Mouse (Mus musculus): ENCODE results near the gene Mindy4.
"Not testable (repeated sequence)": the region's sequence is repeated elsewhere in the genome, so short reads cannot be mapped to it uniquely, and the experiment has no call there.

Gene Mindy4

DNA sequence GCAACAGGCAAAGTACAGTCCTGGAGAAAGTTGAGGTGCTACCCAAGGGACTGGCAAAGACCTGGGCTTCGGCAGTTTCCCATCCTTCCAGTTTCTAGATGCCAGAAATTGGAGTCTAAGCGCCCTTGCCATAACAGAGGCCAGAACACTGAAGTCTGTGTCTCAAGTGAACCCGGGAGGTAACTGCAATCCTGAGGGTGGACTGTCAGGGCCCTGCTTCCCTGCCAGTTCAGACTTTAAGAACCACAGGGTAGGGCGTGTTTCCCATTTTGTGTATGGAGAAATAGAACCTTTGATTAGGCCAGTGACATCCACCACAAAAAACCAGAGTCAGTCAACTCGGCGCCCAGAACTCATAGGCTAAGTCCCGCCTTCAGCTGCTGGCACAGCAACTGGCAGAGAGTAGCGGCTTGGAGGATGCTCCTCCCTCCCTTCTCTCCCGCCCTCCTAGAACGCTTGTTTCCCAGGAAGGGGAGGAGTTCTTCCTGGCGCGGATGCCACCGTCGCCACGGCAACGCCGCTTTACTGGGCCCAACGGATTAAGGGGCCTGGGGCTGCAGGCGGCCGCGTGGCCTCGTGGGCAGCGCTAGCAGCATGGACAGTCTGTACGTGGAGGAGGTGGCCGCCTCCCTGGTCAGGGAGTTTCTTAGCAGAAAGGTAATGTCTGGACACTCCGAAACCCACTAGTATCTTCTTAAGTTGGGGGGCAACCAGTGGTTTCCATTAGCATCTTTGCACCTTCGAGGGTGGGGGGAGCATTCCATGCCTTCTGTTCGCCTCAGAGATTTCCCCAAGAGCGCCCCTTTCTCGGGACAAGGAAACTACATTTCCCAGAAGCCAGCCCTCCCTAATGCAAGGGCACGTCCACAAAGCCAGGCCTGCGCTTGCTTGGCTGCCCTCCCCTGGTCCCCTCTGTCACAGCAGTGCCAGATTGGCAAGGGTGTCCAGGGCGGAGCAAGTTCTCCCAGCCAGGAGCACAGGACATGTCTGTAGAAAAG is at the start of gene Mindy4:
Mindy4 (plus strand) TSS at position 471 of the 998 bp plus-strand sequence.
- in situ Hi-C loops (cut with MboI) = no loop called here

DNA sequence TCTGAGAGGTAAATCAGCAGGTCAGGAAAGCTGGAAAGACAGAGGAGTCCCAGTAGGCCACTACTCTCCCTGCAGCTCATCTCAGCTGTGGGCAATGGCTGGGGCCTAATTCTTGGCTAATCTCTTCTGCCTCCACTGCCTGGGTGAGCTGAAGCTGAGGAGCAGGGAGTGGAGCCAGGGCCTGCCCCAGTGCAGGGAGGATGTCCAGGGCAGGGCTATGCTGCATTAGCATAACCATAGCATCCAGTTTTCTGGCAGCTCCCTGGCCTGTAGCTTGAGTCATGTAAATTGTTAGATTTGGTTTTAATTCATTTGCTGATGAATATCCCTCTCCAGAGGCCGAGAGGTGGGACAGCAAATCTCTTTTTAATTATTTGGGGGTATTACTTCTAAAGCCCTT is 43.9 kb upstream of the Mindy4 start:
- in situ Hi-C loops (cut with MboI) = loop anchor here (25.0 kb wide), 2 partner anchors 247 to 472 kb away; partner anchors contain the start of gene Mturn

DNA sequence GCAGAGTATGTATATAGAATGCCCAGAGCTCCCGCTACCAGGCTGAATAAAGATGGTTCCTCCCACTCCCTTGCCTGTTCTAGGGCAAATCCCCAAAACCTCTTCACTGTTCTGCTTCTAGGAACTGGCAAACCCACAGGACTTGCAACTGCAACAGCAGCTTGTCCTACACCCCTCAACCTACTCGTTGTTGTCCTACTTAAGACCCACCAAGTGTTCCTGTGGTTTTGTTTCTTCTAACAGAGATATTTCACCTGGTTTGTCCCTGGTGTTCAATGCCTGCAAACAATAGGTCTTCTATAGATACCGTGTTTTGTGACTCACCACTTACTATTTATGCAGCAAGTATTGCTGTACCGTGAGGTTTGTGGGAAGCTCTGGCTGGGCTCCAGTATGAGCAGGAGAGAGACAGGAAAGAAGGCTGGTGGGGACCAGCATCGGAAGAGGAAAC is 41.8 kb upstream of the Mindy4 start:
- in situ Hi-C loops (cut with MboI) = loop anchor here (10.0 to 25.0 kb wide), 3 partner anchors 249 to 577 kb away; partner anchors contain the start of gene Mturn

DNA sequence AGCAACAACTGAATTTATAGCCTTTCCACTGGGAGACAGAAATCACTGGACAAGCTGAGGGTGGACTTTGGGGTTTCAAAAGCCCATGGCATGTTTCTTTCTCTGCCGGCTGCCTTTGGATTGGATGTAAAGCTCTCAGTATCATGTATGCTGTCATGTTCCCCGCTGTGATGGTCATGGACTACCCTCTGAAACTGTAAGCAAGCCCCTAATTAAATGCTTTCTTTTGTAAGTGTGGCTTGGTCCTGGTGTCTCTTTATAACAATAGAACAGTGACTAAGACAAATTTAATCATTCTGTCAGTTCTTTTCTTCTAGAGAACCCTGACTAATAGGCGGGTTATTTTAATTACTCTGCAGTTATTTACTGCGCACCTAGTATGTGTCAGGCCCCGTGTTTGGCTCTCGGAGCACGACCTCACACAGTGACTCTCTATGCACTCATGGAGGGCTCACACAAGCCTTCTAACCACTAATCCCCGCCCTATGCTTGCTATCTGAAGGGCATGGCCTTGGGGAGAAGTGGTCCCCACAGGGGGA is 40.1 kb upstream of the Mindy4 start:
- in situ Hi-C loops (cut with MboI) = loop anchor here (10.0 to 25.0 kb wide), 3 partner anchors 251 to 578 kb away; partner anchors contain the start of gene Mturn

DNA sequence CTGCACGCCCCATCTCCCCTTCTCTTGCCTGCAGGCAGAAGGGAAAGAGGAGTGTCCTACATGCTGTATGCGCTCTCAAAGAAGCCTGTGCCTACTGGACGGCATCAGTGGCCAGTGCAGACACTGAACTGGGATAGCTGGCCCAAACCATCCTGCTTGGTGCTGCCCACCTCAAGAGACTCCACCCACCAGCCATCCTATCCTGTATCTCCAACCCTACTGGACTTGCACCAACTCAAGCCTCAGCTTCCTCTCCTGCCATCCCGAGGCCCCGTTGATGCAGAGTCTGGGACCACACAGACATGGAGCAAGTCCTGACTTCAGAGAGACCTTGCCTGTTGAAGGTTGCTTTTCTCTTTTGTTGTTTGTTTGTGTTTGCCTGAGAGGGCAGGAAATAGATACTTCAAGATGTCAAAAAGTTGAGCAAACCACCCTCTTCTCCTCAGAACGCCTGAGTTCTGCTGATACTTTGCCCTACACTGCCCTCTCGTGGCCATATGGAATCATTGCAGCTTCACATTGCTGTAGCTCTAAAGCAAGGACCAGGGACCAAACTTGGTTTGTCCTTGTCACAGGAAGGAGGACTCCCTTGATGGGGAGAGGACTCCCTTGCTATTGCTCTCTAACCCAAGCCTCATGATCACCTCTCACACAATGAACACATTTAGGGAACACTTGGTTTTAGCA is 36.3 kb upstream of the Mindy4 start:
- in situ Hi-C loops (cut with MboI) = loop anchor here (10.0 to 25.0 kb wide), 3 partner anchors 255 to 582 kb away; partner anchors contain the start of gene Mturn

DNA sequence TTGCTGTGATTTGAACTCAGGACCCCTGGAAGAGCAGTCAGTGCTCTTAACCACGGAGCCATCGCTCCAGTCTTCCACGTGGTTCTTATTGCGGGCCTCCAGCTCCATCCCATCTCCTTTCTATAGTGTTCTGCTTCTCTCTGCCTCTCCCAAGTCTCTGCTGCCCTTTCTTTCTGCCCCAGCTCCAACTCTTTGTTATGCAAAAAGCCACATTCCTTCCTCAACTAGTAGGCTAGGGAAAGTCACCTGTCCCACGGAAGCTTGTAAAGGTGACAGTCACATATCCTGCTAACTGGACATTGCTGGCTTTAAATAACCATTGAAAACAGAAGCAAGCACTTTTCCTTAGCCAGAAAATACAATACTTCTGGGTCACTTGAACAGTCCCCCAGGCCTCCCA is 33.4 kb upstream of the Mindy4 start:
- in situ Hi-C loops (cut with MboI) = loop anchor here (10.0 to 25.0 kb wide), 3 partner anchors 258 to 585 kb away; partner anchors contain the start of gene Mturn

DNA sequence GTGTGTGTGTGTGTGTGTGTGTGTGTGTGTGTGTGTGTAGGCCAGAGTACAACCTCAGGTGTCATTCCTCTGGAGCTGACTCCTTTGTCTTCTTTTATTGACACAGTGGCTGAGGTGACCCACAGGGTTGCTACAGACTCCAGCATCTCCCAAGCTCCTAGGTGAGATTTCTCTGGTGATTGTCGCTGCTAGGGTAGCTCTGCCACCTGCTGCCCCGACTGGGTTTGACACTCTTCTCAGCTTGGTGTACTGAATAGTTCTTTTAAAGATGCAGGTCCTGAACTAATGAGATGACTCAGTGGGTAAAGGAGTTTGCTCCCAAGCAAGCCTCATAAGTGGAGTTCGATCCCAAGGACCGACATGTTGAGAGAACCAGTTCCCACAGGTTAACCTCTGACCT is 31.5 kb upstream of the Mindy4 start:
- in situ Hi-C loops (cut with MboI) = loop anchor here (25.0 kb wide), 2 partner anchors 259 to 484 kb away; partner anchors contain the start of gene Mturn

DNA sequence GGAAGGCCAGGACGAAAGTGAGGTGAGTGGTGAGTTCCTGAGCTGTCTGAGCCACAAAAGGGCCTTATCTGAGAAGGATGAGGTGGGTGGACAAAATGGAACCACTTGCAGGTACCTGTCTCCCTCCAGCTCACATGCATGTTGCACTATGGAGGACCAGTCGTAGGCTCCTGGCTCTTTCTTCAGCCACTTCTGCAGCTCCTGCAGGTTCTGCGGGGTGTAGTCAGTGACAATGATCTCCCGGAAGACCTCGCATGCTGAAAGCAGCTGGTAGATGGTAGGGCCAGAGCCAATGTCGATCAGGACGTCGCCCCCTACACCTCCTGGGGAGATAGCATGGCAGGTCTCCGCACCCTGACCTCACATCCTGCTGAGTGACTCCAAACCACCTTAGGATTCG is 30.0 kb upstream of the Mindy4 start:
- in situ Hi-C loops (cut with MboI) = loop anchor here (25.0 kb wide), 2 partner anchors 261 to 486 kb away; partner anchors contain the start of gene Mturn

DNA sequence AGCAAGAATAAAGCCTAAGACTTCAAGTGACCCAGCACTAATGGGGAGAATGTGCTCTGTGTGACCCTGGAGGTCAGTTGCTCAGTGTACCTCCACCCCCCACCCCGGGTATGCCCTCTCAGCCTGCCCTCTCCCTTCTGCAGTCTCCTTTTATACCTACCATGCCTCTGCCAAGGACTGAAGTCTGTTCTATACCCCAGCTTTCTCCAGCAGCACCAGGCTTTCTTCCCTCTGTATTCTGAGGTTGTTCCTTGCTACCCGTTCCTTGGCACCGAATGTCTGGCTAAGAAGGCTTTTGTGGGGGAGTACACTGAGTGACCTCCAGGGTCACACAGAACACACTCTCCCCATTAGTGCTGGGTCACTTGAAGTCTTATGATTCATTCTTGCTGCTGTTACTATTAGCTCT is 29.2 kb upstream of the Mindy4 start:
- in situ Hi-C loops (cut with MboI) = loop anchor here (25.0 kb wide), 2 partner anchors 262 to 487 kb away; partner anchors contain the start of gene Mturn

DNA sequence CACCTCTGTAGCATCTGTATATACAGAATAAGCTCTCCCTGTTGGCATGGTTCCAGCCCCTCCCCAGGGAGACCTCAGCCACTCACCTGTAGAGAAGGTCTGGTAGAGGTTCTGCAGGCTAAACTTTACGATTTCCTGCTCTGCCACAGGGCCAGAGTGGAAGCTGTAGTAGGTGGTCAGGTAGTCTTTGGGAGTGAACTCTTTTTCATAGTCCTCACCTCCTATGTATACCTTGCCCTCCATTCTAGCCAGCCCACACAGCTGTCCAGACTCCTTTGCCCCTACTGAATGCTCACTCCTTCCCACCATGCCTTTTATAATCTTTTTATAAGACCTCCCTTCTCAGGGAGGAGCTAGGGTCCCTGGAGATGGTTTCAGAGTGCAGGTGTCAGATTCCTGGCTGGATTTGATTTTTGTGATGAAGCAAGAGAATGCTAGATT is 28.4 kb upstream of the Mindy4 start, which contains the start of gene Inmt:
Inmt (minus strand) TSS at position 303 of the 441 bp plus-strand sequence.
- in situ Hi-C loops (cut with MboI) = loop anchor here (25.0 kb wide), 2 partner anchors 262 to 487 kb away; partner anchors contain the start of gene Mturn

DNA sequence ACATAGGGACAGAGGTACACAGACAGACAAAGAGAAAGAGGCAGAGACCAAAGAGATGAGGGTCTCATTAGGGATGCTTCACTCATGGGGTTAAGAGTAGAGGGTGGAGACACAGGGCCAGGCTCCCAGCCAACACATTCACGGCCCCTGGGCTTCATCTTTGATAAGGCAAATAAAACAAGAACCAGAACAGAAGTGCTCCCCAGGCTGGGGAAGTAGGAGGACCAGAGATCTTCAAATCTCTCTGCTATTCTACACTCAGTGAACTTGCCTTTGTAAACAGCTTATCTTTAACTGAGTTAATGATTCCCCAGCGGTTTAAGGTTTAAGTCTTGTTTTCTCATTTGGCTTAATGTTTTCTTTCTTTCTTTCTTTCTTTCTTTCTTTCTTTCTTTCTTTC is 27.7 kb upstream of the Mindy4 start:
- in situ Hi-C loops (cut with MboI) = no loop called here

DNA sequence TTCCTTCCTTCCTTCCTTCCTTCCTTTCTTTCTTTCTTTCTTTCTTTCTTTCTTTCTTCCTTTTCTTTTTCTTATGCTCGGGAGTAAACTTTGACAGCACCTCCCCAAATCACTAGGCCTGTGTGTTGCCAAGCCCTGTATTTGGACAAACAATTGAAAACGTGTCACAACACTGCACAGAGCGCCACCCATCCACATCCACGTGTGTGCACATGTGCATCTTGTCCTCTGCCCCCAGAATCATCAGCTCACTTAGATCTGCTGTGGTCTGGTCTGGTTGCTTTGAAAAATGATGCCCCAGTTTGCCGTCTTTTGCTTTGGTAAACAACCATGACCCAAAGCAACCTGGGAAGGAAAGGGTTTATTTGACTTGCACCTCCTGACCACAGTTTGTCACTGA is 27.3 kb upstream of the Mindy4 start:
- in situ Hi-C loops (cut with MboI) = no loop called here

DNA sequence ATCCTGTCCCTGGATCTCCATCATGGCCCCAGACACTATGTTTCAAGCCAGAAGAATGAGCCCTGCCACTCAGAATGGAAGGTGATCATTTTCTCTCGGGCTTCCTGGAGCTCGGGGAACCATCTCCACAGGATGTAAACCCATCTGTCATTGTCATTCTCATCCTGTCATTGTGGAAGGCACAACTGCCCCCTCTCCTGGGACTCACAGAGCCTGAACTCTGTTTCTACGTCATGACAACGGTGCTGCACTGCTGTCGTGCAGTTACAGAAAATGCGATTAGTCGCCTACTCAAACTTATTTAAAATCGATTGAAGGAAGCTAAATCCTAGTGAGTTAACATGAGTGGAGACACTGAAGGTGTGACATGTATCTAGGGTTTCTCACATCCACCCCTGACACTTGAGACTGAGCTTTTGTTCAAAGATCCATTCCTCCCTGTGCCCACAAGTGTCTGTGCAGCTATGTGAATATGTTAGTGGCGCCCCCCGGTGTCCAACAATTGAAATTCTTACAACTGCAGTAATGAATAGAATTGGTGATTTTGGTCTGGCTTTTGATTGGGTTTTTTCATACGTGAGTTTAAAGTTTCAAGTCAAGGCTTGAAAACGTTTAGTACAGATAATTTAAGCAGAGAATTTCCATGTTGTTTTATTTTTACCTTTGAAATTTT is 26.0 kb upstream of the Mindy4 start:
- in situ Hi-C loops (cut with MboI) = no loop called here

DNA sequence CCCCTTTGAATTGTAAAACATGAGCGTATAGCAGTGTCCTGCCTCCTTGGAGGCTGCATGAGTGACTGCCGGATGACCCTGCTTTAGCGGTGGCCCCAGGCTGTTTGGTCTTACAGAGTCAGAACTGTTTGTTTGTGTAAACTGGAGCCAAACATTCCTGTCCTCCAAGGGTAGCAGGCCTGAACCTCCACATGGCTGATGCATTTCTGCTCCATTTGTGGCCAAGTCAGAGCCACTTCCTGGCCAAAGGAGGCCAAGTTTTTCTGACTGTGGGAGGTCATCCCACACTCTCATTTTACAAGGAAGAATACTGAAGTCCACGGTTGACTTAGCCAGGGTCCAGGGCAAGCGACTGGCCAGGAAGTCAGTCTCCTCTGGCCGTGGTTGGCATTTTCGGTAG is 23.6 kb upstream of the Mindy4 start:
- in situ Hi-C loops (cut with MboI) = no loop called here

DNA sequence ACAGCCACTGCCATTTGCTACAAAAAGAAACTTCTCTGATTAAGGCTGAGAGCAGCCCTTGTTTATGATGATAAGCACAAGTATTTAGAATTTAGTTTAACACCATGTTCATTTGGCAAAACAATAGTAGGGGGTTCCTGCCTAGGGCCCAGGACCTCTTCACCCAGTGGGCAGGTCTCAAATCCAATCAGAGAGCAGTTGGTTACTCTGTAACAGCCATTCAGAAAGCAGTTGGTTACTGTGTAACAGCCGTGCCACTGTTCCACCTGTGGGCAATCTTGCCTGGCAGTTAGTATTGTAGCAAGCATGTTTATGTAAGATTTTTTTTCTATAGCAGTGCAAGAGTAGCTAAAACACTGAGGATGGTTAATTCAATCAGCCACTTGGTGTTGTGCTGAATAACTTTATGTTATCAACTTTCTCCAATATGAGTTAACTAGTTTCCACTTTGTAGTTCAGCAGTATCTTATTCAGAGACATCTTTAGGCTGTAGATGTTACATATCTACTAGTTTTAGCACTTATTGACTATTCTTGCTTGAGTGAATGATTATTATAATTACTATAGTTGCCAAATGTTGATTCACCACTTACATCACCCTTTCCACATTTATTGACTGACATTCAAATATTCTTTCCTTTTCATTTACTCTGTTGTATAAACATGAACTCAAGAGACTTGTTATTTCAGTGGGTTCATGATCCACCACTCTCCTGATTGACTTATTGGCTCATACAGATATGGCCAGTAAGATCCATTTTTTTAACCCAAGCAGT is 20.3 kb upstream of the Mindy4 start:
- in situ Hi-C loops (cut with MboI) = no loop called here

DNA sequence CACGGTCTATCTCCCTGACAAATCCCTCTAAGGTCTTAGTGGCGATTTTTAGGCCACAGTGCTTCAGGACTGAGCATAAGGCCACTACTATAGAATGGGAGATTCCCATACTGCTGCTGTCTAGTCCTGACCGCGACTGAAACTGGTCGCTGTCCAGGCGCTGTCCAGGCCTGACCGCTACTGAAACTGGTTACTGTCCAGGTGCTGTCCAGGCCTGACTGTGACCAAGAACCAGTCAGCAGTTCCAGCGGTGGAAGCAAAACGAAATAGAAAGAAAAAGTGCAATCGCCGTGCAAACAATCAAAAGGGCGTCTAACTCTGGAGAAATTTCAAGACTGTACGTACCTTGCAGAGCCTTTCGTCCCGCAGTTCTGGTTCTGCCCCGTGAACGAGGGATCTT is 15.4 kb upstream of the Mindy4 start:
- in situ Hi-C loops (cut with MboI) = not testable (repeated sequence)

DNA sequence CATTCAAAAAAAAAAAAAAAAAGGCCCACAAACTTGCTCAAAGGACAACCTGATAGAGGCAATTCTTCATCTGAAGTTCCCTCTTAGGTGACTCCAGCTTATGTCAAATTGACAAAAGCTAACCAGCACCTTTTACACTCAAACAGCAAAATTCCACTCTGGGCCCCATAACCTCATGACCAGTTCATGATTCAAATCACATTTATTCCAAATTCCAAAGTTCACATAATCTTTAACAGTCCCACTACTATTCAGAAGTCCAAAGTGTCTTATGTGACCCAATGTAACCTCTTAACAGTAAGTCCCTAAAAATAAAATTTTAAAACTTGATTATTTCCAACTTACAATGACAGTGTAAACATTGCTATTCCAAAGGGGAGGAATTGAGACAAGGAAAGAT is 13.8 kb upstream of the Mindy4 start:
- in situ Hi-C loops (cut with MboI) = no loop called here

DNA sequence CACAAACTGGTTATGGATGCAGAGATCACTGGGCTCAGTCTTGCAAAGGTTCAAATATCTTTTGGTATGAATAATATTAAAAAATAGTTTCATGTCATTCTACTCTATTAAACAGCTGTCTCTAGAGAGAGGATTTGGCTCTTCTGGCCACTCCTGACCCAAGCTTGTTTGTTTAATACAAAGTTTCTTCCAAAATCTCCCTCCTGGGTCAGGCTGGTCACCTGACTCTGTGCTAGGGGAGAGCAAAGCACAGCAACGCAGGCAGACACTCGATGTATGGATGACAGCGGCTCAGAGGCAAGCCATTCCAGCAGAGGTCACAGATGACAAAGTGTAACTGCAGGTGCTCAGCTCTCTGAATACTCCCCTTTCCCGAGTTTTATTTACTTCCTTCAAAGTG is 11.6 kb upstream of the Mindy4 start:
- in situ Hi-C loops (cut with MboI) = no loop called here

DNA sequence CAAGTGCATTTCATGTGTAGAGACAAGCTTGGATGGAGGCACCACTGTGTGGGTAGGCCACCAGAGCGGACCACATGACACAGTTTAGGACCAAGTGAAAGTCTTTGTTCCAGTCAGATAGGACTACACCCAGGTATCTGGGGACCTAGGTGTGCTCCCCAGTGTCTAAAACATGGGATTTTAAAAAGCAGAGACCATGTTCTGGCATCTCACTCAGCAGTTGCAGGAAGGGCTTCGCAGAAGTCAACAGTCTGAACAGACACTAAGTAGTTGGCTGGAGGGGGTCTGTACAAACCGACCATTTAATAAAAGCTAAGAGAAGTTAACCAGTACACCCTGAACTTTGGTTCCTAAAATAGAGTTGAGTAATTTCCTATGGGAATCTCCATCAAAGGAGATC is 10.0 kb upstream of the Mindy4 start:
- in situ Hi-C loops (cut with MboI) = no loop called here

DNA sequence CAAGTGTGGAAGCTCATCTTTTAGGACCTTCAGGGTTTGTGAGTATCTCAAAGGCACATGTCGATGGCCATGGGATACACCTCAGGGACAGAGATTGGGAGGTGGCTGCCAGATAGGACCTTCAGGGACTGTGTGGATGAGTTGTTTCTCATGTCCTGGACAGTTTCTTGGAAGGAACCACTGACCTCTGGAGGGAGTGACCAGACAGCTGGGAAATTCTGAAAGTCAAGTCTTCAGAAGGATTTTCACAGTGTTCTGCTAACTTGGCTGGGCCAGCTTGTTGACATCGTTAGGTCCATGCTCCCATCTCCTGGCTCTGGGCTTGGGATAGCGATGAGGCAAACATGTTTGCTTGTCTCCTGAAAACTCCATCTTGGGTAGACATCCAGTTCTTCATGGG is 4.1 kb upstream of the Mindy4 start:
- in situ Hi-C loops (cut with MboI) = no loop called here

Measured in mature B cell (primary cell).